Mouse (Mus musculus): ENCODE results near the gene Pcyt1a. TPM values are rescaled to one million over a fixed set of nuclear protein-coding genes. Genes with fewer than 3 reads are reported as not detected.

Gene Pcyt1a
- polyA plus RNA-seq, 1 experiment = 49.6 TPM

DNA sequence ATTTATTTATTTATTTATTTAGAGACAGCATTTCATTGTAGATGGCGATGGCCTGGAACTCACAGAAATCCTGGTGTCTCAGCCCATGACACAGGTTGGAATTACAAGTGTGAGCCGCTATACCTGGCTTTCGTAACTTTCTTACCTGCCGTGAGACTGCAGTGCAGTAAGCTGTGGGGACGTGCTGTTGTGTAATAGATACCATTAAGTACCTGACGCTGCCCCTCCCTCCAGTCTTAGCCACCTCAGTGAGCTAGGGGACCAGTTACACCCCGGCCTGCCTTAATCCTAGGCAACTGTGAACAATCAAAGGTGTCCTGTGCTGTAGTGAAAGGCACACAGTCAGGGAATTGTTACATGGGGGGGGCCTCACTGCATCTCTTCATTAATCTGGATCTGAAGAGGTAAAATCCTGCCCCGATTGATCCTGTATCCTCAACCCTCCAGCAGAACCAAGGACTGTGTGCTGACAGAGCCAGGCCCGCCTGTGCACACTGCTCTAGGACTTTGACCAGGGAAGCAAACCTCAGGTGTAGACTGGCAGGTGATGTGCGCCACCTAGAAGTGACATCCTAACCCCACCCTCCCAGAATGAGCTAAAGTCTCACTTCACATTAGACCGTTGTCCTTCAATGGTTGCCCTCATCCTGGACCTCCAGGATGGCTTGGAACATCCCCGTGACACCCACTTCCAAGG, 87.2 kb downstream of the Pcyt1a start:
- Histone ChIP-seq H3K27ac (ENCODE audit: control insufficient read depth, insufficient read depth, low read depth, low read length, poor library complexity) (no peak overlapping the region), H3K4me3 (replicated peaks; ENCODE audit: control insufficient read depth, low read depth, low read length) (no peak overlapping the region), H3K4me1 (ENCODE audit: control insufficient read depth, insufficient read depth, low read length) (peaks cover 7% of the 10 kb centered on the region; the same call in 1 of the 2 replicates)
- TF ChIP-seq CTCF (IDR thresholded peaks at IDR 0.05; ENCODE audit: control insufficient read depth, insufficient read depth, low read length) (no peak), POLR2A (IDR thresholded peaks at IDR 0.05; ENCODE audit: borderline replicate concordance, control insufficient read depth, low read depth, low read length) (no peak)
- 79% methylated on average over 12 of the region's 12 CpGs for WGBS

DNA sequence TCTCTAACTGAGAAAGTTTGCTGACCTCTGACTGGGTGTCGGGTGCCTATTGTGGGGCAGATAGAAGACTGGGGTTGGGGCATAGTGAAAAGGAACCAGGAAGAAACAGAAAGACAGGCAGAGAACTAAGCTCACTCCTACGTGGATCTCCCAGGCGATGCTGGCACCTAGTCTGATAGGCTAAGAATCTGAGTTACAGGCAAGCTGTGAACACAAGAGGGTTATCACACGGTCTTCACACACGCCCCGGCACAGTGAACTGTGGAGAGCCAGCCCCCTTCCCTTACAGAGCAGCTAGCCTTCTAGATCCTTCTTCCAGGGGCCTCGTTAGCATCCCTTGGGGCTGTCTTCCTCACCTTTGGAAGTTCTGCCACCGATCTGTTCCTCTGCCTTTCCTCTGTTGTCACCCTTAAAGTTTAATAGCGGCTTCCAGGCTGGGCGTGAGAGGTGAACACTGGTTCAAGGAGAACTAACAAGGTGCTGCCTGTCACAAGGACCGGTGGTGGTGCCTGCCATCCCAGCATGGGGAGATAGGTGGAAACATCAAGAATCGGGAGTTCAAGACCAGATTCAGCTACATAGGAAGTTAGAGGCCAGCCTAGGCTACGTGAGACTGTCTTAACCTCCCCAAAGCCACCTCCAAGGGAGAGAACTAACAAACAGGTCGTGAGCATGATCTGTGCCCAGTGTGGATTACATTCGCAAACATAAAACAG, 89.1 kb downstream of the Pcyt1a start:
- Histone ChIP-seq H3K4me1 (ENCODE audit: control insufficient read depth, insufficient read depth, low read length) (peaks cover 8% of the 10 kb centered on the region), H3K27ac (ENCODE audit: control insufficient read depth, insufficient read depth, low read depth, low read length, poor library complexity) (peak overlapping the region; percentile 63), H3K4me3 (replicated peaks; ENCODE audit: control insufficient read depth, low read depth, low read length) (no peak overlapping the region)
- WGBS = 39% methylated on average over 15 of the region's 15 CpGs
- no peak; the same call in 1 of the 2 replicates for TF ChIP-seq CTCF (IDR thresholded peaks at IDR 0.05; ENCODE audit: control insufficient read depth, insufficient read depth, low read length)
- no peak for TF ChIP-seq POLR2A (IDR thresholded peaks at IDR 0.05; ENCODE audit: borderline replicate concordance, control insufficient read depth, low read depth, low read length)

DNA sequence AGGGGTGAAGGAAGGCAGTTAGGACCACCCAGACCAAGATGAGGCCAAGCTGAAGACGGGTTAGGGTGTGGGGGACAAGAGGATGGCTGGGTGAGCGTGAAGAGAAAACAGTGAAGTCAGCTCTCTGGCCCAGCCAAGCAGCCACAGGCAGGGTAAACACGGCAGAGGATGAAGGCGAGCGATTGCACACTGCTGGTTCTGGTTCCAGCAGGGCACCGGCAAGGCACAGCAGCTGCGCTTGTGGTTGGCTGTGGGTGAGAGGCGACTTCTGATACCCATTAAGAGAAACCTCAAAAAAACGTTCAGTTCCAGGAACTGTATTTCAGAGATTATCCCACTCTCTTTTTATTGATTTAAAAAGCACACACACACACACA, 89.6 kb downstream of the Pcyt1a start:
- H3K4me1 ChIP-seq (ENCODE audit: control insufficient read depth, insufficient read depth, low read length) = peaks cover 8% of the 10 kb centered on the region
- TF ChIP-seq POLR2A (IDR thresholded peaks at IDR 0.05; ENCODE audit: borderline replicate concordance, control insufficient read depth, low read depth, low read length) (peak; percentile 68), CTCF (IDR thresholded peaks at IDR 0.05; ENCODE audit: control insufficient read depth, insufficient read depth, low read length) (no peak)
- 4% methylated on average over 9 of the region's 9 CpGs for WGBS
- no peak overlapping the region for H3K4me3 ChIP-seq (replicated peaks; ENCODE audit: control insufficient read depth, low read depth, low read length)
- peak overlapping the region; percentile 63 for H3K27ac ChIP-seq (ENCODE audit: control insufficient read depth, insufficient read depth, low read depth, low read length, poor library complexity)

- WGBS = 28% methylated on average over 6 of the region's 6 CpGs
- peaks cover 12% of the 10 kb centered on the region for H3K4me1 ChIP-seq (ENCODE audit: control insufficient read depth, insufficient read depth, low read length)
- TF ChIP-seq POLR2A (IDR thresholded peaks at IDR 0.05; ENCODE audit: borderline replicate concordance, control insufficient read depth, low read depth, low read length) = no peak
- TF ChIP-seq CTCF (IDR thresholded peaks at IDR 0.05; ENCODE audit: control insufficient read depth, insufficient read depth, low read length) = no peak
- H3K27ac ChIP-seq (ENCODE audit: control insufficient read depth, insufficient read depth, low read depth, low read length, poor library complexity) = peak overlapping the region; percentile 80
- H3K4me3 ChIP-seq (replicated peaks; ENCODE audit: control insufficient read depth, low read depth, low read length) = no peak overlapping the region
These were observed 92.0 kb downstream of the Pcyt1a start for GRCm38 (mm10) chr16:32522578-32523194.

DNA sequence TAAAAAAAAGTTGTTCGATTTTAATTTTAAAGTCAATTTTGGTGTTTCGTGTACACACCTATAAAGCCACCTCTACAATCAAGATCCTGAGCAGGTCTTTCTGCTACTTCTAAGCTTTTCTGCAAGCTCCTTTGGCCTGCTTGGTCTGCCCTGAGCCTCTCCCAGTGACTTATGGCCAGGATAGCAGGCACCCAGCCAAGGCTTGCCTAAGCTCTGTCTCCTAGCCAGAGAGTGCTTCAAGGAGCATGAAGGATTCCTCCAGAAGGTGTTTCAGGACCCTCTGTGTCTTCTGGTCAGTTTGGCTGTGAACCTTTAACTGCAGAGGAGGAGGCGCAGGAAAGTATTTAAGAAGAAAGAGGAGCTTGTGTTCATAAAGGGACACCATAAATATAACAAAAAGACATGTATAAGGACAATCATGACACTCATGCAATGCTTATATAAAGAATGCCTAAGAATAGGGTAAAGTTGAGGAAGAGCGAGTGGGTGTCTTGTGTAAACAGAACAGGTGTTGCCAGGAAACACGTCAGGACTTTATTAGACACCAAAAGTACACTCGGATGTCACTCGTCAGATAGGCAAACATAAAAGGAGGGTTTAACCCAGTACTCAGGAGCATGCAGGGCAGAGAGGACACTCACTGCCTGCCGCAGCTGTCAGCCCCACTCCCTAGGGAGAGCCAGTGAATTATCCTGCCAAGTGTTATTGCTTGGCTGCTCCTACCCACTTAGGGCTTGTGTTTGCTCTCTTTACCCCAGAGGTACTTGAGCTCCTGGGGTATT, 92.9 kb downstream of the Pcyt1a start:
- H3K4me1 ChIP-seq (ENCODE audit: control insufficient read depth, insufficient read depth, low read length) = peaks cover 12% of the 10 kb centered on the region

GRCm38 (mm10) chr16:32524244-32524615, 93.5 kb downstream of the Pcyt1a start:
- Histone ChIP-seq H3K4me3 (replicated peaks; ENCODE audit: control insufficient read depth, low read depth, low read length) (no peak overlapping the region), H3K4me1 (ENCODE audit: control insufficient read depth, insufficient read depth, low read length) (peaks cover 10% of the 10 kb centered on the region), H3K27ac (ENCODE audit: control insufficient read depth, insufficient read depth, low read depth, low read length, poor library complexity) (peak overlapping the region; percentile 26)
- 77% methylated on average over 5 of the region's 5 CpGs for WGBS
- TF ChIP-seq POLR2A (IDR thresholded peaks at IDR 0.05; ENCODE audit: borderline replicate concordance, control insufficient read depth, low read depth, low read length) (no peak), CTCF (IDR thresholded peaks at IDR 0.05; ENCODE audit: control insufficient read depth, insufficient read depth, low read length) (no peak)

More for the DNA sequence above, 92.9 kb downstream of the Pcyt1a start:
- no peak overlapping the region for H3K4me3 ChIP-seq (replicated peaks; ENCODE audit: control insufficient read depth, low read depth, low read length)
- 71% methylated on average over 8 of the region's 8 CpGs for WGBS
- TF ChIP-seq POLR2A (IDR thresholded peaks at IDR 0.05; ENCODE audit: borderline replicate concordance, control insufficient read depth, low read depth, low read length) (no peak), CTCF (IDR thresholded peaks at IDR 0.05; ENCODE audit: control insufficient read depth, insufficient read depth, low read length) (no peak)
- peak overlapping the region; percentile 89 for H3K27ac ChIP-seq (ENCODE audit: control insufficient read depth, insufficient read depth, low read depth, low read length, poor library complexity)

Other genes starting within 250 kb of the Pcyt1a start
- gene Fbxo45, start 183.8 kb upstream of the Pcyt1a start, polyA plus RNA-seq (2011; ENCODE audit: insufficient read depth, insufficient read length, low replicate concordance, missing spikeins) = 4.4 and 6.0 TPM in 2 replicates
- gene Wdr53, start 183.7 kb upstream of the Pcyt1a start, polyA plus RNA-seq (2011; ENCODE audit: insufficient read depth, insufficient read length, low replicate concordance, missing spikeins) = 14.0 and 15.5 TPM in 2 replicates
- not detected in 2 replicates for gene Smco1, start 159.5 kb upstream of the Pcyt1a start, polyA plus RNA-seq (2011; ENCODE audit: insufficient read depth, insufficient read length, low replicate concordance, missing spikeins)
- 22.6 and 32.5 TPM in 2 replicates for gene Rnf168, start 153.5 kb upstream of the Pcyt1a start, polyA plus RNA-seq (2011; ENCODE audit: insufficient read depth, insufficient read length, low replicate concordance, missing spikeins)
- 7.1 and 9.0 TPM in 2 replicates for gene Ubxn7, start 98.7 kb upstream of the Pcyt1a start, polyA plus RNA-seq (2011; ENCODE audit: insufficient read depth, insufficient read length, low replicate concordance, missing spikeins)
- gene Tm4sf19, start 30.4 kb upstream of the Pcyt1a start, polyA plus RNA-seq (2011; ENCODE audit: insufficient read depth, insufficient read length, low replicate concordance, missing spikeins) = 3.2 TPM in 1 of 2 replicates, not detected in the other
- gene Tctex1d2, start 11.2 kb upstream of the Pcyt1a start, polyA plus RNA-seq (2011; ENCODE audit: insufficient read depth, insufficient read length, low replicate concordance, missing spikeins) = 5.4 and 13.9 TPM in 2 replicates
- not detected in 2 replicates for gene Slc51a, start 57.0 kb downstream of the Pcyt1a start, polyA plus RNA-seq (2011; ENCODE audit: insufficient read depth, insufficient read length, low replicate concordance, missing spikeins)
- not detected in 2 replicates for gene Zdhhc19, start 65.3 kb downstream of the Pcyt1a start, polyA plus RNA-seq (2011; ENCODE audit: insufficient read depth, insufficient read length, low replicate concordance, missing spikeins)
- 210 and 334 TPM in 2 replicates for gene Tfrc, start 178.0 kb downstream of the Pcyt1a start, polyA plus RNA-seq (2011; ENCODE audit: insufficient read depth, insufficient read length, low replicate concordance, missing spikeins)
- 70.2 and 105 TPM in 2 replicates for gene Tnk2, start 213.0 kb downstream of the Pcyt1a start, polyA plus RNA-seq (2011; ENCODE audit: insufficient read depth, insufficient read length, low replicate concordance, missing spikeins)

Measured in bone marrow, adult 2 months (tissue).